Mouse (Mus musculus) heart, postnatal 0 days (tissue): Measurements from ENCODE around the gene Vgll4. TPM values are rescaled to one million over a fixed set of nuclear protein-coding genes. Genes with fewer than 3 reads are reported as not detected.

Source experiments
- ATAC-seq: fragments of 200-750 bp; cut with Nextera tagmentation; 2 replicates; pipeline ENCODE4 v1.8.0; 2017; ENCODE audit warnings: low read depth, moderate number of reproducible peaks, moderate library complexity; ENCODE audit not compliant: insufficient read depth
- DNase-seq: peaks from one replicate; pipeline ENCODE4 v3.0.0-alpha.2; 2016; ENCODE audit warnings: low spot score
- H3K27ac ChIP-seq: fragments of 300-500 bp; sonication (generic); 2 replicates; pipeline ENCODE4 v1.5.1; 2014; ENCODE audit warnings: low read depth, mild to moderate bottlenecking
- H3K27me3 ChIP-seq: fragments of 300-500 bp; sonication (generic); 2 replicates; pipeline ENCODE4 v1.6.1; 2014; ENCODE audit warnings: low read length, mixed read lengths; ENCODE audit not compliant: control insufficient read depth, insufficient read depth
- H3K36me3 ChIP-seq: fragments of 300-500 bp; sonication (generic); replicated peaks from 2 replicates; pipeline ENCODE4 v1.6.1; 2014; ENCODE audit warnings: low read length, mixed read lengths; ENCODE audit not compliant: control insufficient read depth, insufficient read depth
- H3K4me1 ChIP-seq: fragments of 300-500 bp; sonication (generic); 2 replicates; pipeline ENCODE4 v1.6.1; 2014; ENCODE audit warnings: antibody characterized with exemption; ENCODE audit not compliant: control insufficient read depth, insufficient read depth
- H3K4me2 ChIP-seq: fragments of 300-500 bp; sonication (generic); 2 replicates; pipeline ENCODE4 v1.6.1; 2014; ENCODE audit warnings: low read depth, mild to moderate bottlenecking, low read length, moderate library complexity
- H3K4me3 ChIP-seq: fragments of 300-500 bp; sonication (generic); 2 replicates; pipeline ENCODE4 v1.5.1; 2014; ENCODE audit warnings: low read depth, low read length
- H3K9ac ChIP-seq: fragments of 300-500 bp; sonication (generic); replicated peaks from 2 replicates; pipeline ENCODE4 v1.6.1; 2014; ENCODE audit warnings: low read depth, low read length, mixed read lengths
- H3K9me3 ChIP-seq: fragments of 300-500 bp; sonication (generic); replicated peaks from 2 replicates; pipeline ENCODE4 v1.6.1; 2016; ENCODE audit warnings: low read length; ENCODE audit not compliant: control insufficient read depth
- CTCF ChIP-seq: IDR thresholded peaks from 2 replicates; pipeline ENCODE4 v1.5.1; 2016; ENCODE audit warnings: antibody characterized with exemption, control low read depth, low read depth
- EP300 ChIP-seq: IDR thresholded peaks from 2 replicates; pipeline ENCODE4 v1.6.1; 2016; ENCODE audit warnings: antibody characterized with exemption, low read depth
- WGBS: fragments of 180-500 bp; shearing (Covaris S2); extraction: QIAGEN DNeasy Blood & Tissue Kit; methylation state at CpG from one replicate; pipeline ENCODE4 v1.1.7; 2014; 5-methylcytosine and 5-hydroxymethylcytosine counted together
- polyA plus RNA-seq: library from polyadenylated mRNA; unstranded; fragments of >200 nt; fragmentation: Nextera tagmentation; extraction: Ambion mirVana; gene quantifications from 2 replicates; pipeline ENCODE4 v1.2.1, GENCODE M21; 2015
- total RNA-seq: library from RNA; depleted of rRNA; stranded (reverse); fragments of >200 nt; gene quantifications from 2 replicates; pipeline ENCODE4 v1.2.3, GENCODE M21; 2014; ENCODE audit warnings: low replicate concordance

Gene Vgll4
- total and polyA plus RNA-seq, 2 experiments from 2014 or later = 38.8 to 52.2 TPM

- peaks cover 7% of the 10 kb centered on the region for H3K36me3 ChIP-seq
- ATAC-seq = no peak
- TF ChIP-seq EP300 (no peak), CTCF (no peak)
- peak; percentile 37 for DNase-seq
- no peaks in the 10 kb centered on the region for H3K9me3 ChIP-seq
- no peak overlapping the region for H3K4me2 ChIP-seq
- no peak overlapping the region for H3K27ac ChIP-seq
- H3K4me1 ChIP-seq = peaks cover 64% of the 10 kb centered on the region
- no peaks in the 10 kb centered on the region for H3K27me3 ChIP-seq
- no peak overlapping the region for H3K4me3 ChIP-seq
- no peak overlapping the region for H3K9ac ChIP-seq
- 71% methylated on average over 11 of the region's 11 CpGs for WGBS
Observed at GRCm38 (mm10) chr6:114886504-114887361, 83.1 kb downstream of the Vgll4 start.

- Histone ChIP-seq H3K4me2 (no peak overlapping the region), H3K27me3 (no peaks in the 10 kb centered on the region), H3K4me3 (no peak overlapping the region), H3K27ac (no peak overlapping the region), H3K36me3 (peaks cover 7% of the 10 kb centered on the region), H3K9me3 (no peaks in the 10 kb centered on the region), H3K4me1 (peaks cover 61% of the 10 kb centered on the region), H3K9ac (no peak overlapping the region)
- ATAC-seq = no peak
- TF ChIP-seq EP300 (no peak), CTCF (no peak)
- no peak for DNase-seq
- 80% methylated on average over 6 of the region's 6 CpGs for WGBS
Observed at GRCm38 (mm10) chr6:114886012-114886411, 83.8 kb downstream of the Vgll4 start.

GRCm38 (mm10) chr6:114885129-114885528 is 84.7 kb downstream of the Vgll4 start:
- Histone ChIP-seq H3K4me3 (no peak overlapping the region), H3K9ac (no peak overlapping the region), H3K27me3 (no peaks in the 10 kb centered on the region), H3K4me2 (no peak overlapping the region), H3K4me1 (peaks cover 61% of the 10 kb centered on the region), H3K36me3 (peaks cover 7% of the 10 kb centered on the region), H3K27ac (peak overlapping the region; percentile 91; the same call in 1 of the 2 replicates), H3K9me3 (no peaks in the 10 kb centered on the region)
- ATAC-seq = no peak
- no peak for DNase-seq
- no peak for TF ChIP-seq CTCF
- no peak for TF ChIP-seq EP300
- 77% methylated on average over 5 of the region's 5 CpGs for WGBS

GRCm38 (mm10) chr6:114883261-114883740 is 86.5 kb downstream of the Vgll4 start:
- Histone ChIP-seq H3K9ac (peak overlapping the region; percentile 45), H3K27ac (peak overlapping the region; percentile 91), H3K36me3 (peaks cover 7% of the 10 kb centered on the region), H3K4me1 (peaks cover 71% of the 10 kb centered on the region), H3K4me3 (no peak overlapping the region), H3K27me3 (no peaks in the 10 kb centered on the region), H3K4me2 (peak overlapping the region; percentile 29), H3K9me3 (no peaks in the 10 kb centered on the region)
- peak; percentile 87 for DNase-seq
- ATAC-seq = peak; percentile 70
- TF ChIP-seq EP300 (0 out of 2 replicates have a peak, but pooled peaks have one; percentile 21), CTCF (no peak)
- WGBS = 10% methylated on average over 9 of the region's 9 CpGs

- Histone ChIP-seq H3K36me3 (peaks cover 7% of the 10 kb centered on the region), H3K27ac (peak overlapping the region; percentile 91), H3K4me3 (no peak overlapping the region), H3K9me3 (no peaks in the 10 kb centered on the region), H3K9ac (0 out of 2 replicates have a peak overlapping the region, but pooled peaks have one; percentile 2), H3K4me1 (peaks cover 74% of the 10 kb centered on the region), H3K27me3 (no peaks in the 10 kb centered on the region), H3K4me2 (no peak overlapping the region)
- ATAC-seq (no peak), DNase-seq (no peak)
- TF ChIP-seq EP300 (no peak), CTCF (no peak)
- 37% methylated on average over 7 of the region's 7 CpGs for WGBS
Observed at GRCm38 (mm10) chr6:114882675-114883074, 87.1 kb downstream of the Vgll4 start.
